Mouse (Mus musculus) spleen, postnatal 14 days (tissue): ENCODE measurements around the gene Zic2.
"Not testable (repeated sequence)": the region's sequence is repeated elsewhere in the genome, so short reads cannot be mapped to it uniquely, and the experiment has no call there.

Experiments
- DNase-seq, 2 experiments: peaks; one replicate each; pipeline ENCODE4 v3.0.0; 2021 to 2022; ENCODE audit warnings: low spot score in 2 of 2

Zic2 gene

DNA sequence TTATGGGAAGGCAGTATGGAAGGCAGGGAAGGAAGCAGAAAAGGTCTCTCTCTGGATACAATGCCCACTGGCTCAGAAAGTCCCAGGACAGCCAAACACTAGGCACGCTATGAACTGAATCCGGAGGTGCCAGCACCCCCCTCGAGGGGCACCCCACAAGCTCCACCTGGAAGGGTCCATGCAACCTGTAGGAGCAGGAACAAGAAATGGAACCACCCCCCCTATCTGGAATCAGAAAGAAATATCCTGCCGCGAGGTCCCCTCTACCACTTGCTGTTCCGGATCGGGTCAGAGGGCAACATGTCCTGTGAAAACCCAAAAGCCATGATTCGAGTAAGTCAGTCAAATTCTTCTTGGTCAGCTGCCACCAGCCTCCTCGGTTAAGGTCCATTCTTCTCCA lies 13.3 kb upstream of the Zic2 start:
- no peak for DNase-seq

GRCm38 (mm10) chr14:122462689-122463079 lies 12.6 kb upstream of the Zic2 start:
- DNase-seq = no peak

- no peak for DNase-seq
These were observed 12.0 kb upstream of the Zic2 start for GRCm38 (mm10) chr14:122463080-122463691.

- not testable (repeated sequence) for DNase-seq
These were observed 11.4 kb upstream of the Zic2 start for GRCm38 (mm10) chr14:122463734-122464341.

DNA sequence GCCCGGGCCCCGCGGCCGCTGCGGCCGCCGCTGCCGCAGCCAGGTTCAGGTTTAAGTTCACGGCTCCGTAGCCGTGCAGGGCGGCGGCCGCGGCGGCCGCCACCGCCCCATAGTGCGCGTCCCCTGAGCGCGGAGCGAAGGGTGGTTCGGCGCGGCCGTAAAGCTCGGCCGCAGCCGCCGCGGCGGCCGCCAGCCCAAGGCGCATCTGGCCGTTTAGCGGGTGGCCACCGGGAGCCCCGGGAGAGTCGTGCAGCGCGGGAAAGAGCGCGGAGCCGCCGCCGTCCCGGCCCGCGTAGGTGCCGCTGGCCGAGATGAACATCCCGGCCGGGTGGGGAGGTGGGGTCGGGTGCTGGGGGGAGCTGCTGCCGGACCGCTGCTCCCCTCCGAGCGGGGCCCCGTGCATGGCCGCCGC lies 10.9 kb upstream of the Zic2 start:
- DNase-seq = no peak

DNA sequence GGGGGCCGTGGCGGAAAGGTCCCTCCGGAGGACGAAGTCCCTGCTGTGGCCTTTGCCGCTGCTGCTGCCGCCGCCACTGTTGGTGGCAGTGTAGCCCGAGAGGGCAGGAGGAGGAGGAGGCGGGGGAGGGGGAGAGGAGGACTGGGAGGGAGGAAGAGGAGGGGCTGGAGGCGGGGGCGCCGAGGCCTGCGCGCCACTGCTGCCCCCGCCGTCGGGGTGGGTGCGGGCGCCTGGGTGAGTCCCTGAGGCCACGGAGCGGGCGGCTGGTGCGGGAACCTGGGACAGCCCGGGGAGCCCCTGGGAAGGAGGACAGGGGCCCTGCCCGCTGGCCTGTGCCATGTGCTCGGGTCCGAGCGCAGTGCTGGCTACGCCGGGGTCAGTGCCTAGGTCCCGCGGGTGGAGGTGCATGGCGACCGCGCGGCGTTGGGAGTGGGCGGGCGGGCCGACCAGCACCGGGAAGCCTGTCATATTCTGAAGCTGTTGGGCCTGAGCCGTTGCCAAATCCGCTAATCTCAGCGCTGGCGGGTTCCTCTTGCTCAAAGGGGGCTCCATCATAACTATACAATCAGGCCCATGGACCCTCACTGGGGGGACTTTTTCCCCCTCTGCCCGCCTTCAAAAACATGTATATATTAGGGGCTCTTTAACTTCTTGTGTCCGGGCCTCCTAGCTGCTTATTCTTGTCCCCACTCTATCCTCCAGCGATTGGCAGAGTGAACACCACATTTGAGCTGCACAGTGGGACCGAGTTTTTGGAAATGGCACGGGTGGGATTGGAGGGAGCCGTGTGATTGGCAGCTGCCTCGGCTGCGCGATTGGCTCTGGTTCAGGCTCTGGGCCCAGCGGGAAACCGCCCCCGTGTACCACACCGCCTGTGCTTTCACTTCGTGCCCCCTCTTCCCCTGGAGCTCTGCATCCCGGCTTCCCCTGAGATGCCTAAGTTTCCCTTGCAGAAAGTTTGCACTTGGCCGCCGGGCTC lies 10.2 kb upstream of the Zic2 start, which contains the start of gene Zic5:
Gene Zic5, minus strand, starts transcription at position 915 of the 979 bp plus-strand sequence.
- no peak for DNase-seq

- no peak for DNase-seq
These were observed 9.2 kb upstream of the Zic2 start for GRCm38 (mm10) chr14:122465931-122466490.

DNA sequence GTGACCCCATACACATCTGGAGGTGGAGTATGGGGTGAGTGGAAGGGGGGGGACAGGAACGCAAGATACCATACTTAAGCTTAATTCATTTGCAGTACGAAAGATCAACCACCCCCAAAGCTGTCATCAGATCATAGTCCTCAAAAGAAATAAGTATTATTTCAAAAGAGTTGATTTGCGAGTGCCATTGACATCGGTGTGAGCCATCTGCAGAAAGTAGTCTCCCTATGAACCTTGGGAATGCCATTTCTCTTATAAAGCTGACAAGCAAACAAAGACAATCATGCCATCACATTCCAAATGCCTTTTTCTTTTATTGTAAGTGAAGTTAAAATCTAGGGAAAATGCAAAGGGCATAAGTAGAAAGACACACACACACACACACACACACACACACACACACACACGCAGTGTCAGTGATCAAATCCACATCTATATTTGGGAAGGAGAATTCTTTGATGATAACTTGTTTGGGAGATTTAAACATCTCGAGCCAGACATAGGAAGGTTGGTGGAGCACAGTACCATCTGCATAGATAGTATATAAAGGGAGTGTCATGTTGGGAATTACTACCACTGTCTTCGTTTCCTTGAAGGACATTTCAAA lies 8.4 kb upstream of the Zic2 start:
- no peak for DNase-seq

GRCm38 (mm10) chr14:122467926-122468841 lies 7.1 kb upstream of the Zic2 start:
- no peak for DNase-seq

DNA sequence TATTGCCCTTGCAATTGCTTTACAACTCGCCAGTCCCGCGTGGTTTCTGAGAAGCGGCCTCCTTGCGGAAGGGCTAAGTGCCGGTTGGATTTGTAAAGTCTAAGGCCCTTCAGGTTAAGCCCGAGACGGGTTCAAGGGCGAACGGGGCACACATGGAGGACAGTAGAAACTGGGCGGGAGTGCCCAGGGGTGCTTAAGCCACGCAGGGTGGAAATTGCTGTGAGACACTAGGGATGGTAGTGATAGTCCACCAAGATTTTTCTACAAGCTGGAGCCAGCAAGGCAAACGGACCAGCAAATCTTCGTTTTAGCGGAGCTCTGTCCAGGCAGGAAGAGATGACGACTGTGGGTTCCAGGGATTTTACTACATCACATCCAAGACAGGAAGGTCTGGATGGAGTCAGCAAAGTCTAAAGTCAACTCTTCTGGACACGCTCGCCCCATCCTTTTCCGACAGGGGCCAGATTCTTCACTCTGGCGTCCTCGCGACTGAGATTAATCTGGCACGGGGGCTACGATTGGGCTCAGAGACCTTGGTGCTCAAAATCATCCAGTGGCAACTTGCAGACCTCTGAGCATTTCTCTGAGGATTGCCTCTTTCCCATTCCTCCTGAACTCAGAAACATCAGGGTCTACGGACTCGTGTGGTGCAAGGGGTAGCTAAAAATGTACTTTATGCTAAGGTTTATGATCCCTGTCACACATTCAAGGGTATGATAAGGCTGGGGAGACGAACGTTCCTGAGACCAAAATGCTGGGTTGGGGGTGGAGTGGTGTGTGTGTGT lies 6.1 kb upstream of the Zic2 start:
- no peak for DNase-seq

- no peak for DNase-seq
These were observed 3.7 kb upstream of the Zic2 start for GRCm38 (mm10) chr14:122471449-122472085.

DNA sequence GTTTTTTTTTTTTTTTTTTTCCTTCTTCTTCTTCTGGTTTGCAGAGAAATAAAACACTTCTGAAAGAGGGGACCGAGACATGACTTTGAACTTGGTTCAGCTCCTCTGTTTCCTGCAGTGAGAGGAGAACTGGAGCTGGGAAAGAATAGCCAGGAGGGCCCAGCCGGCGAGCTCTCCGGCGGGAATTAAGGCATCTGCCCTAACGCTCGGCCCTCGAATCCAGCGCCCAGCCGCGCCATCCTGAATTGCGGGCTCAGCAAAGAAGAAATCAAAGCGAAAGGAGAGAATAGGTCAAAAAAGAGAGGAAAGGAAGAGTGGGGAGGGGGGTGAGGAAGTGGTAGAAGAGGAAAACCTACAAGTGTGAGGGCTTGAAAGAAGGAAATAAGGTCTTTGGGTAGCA lies 3.1 kb upstream of the Zic2 start:
- no peak for DNase-seq

DNA sequence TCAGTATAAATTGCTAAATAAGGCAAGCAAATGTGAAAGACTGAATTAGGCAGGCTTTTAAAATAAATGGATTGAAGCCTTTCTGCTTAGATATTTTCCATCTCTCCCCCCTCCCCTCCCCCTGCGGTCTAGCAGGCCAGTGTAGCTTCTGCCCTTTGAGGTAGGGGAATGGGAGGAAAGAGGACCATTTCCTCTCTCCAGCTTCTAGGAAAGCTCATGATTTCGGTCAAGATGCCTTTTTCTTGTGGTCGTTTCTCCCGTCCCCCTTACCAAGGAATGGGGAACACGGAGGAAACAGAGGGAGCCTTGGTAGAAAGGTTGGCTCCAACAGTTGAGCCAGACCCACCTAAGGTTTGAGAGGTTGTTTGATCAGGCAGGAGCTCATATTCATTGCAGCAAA lies 2.6 kb upstream of the Zic2 start:
- DNase-seq = no peak

DNA sequence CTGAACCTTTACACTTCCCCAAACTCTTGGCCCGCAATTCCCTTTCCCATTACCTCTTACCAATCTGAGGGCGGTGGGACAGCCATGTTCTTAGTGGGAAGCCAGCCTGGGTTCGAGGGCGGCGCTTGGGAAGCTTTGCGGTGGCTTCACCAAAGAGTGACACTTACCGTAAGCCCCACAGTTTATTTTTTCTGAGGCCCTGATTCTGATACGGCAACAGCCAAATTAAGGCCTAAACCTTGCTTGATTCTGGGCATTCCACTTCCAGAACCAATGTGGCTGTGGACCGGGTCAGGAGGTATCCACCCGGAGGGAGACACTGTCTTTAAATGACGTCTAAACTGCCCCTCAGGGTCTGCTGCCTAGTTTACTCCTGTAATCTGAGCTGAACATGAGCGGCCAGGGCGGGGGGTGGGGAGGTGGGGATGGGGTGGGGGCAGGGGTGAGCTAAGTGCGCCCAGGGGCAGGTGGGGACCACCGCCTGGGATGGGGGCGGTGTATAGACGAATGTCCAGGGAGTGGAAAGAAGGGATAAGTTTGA lies 2.0 kb upstream of the Zic2 start:
- DNase-seq = no peak

- DNase-seq = no peak
These were observed 969 bp upstream of the Zic2 start for GRCm38 (mm10) chr14:122474041-122474890.

- DNase-seq = no peak
These were observed 364 bp downstream of the Zic2 start for GRCm38 (mm10) chr14:122475557-122476040.

GRCm38 (mm10) chr14:122476041-122476821 lies 996 bp downstream of the Zic2 start:
- DNase-seq = no peak
